Mouse (Mus musculus) testis, adult 2 months (tissue): ENCODE data around the gene Olfr1263. TPM values are rescaled to one million over a fixed set of nuclear protein-coding genes. Genes with fewer than 3 reads are reported as not detected.

ENCODE experiments used
- H3K27ac ChIP-seq: fragments of 200-500 bp; 2 replicates; pipeline ENCODE4 v1.5.1; 2012; ENCODE audit warnings: low read depth, low read length; ENCODE audit not compliant: control insufficient read depth, insufficient read depth
- H3K27me3 ChIP-seq: fragments of 200-500 bp; 2 replicates; pipeline ENCODE4 v1.6.1; 2012; ENCODE audit warnings: mild to moderate bottlenecking, low read length, moderate library complexity; ENCODE audit not compliant: control insufficient read depth, insufficient read depth
- H3K36me3 ChIP-seq: fragments of 200-500 bp; 2 replicates; pipeline ENCODE4 v1.6.1; 2012; ENCODE audit warnings: mild to moderate bottlenecking, low read length; ENCODE audit not compliant: control insufficient read depth, insufficient read depth
- H3K4me1 ChIP-seq: fragments of 200-500 bp; 2 replicates; pipeline ENCODE4 v1.6.1; 2012; ENCODE audit warnings: low read length; ENCODE audit not compliant: control insufficient read depth, insufficient read depth
- H3K4me3 ChIP-seq: fragments of 200-500 bp; 2 replicates; pipeline ENCODE4 v1.5.1; 2012; ENCODE audit warnings: low read depth, mild to moderate bottlenecking, low read length, moderate library complexity, mixed read lengths; ENCODE audit not compliant: control insufficient read depth
- CTCF ChIP-seq: fragments of 200-500 bp; IDR thresholded peaks from 2 replicates; pipeline ENCODE4 v1.5.1; 2012; ENCODE audit warnings: low read depth, mild to moderate bottlenecking, inconsistent platforms, low read length, moderate library complexity; ENCODE audit not compliant: control insufficient read depth, insufficient read depth, insufficient replicate concordance
- POLR2A ChIP-seq: fragments of 200-500 bp; IDR thresholded peaks from 2 replicates; pipeline ENCODE4 v1.6.1; 2012; ENCODE audit warnings: low read depth, mild to moderate bottlenecking, inconsistent platforms, low read length, moderate library complexity; ENCODE audit not compliant: control insufficient read depth
- polyA plus RNA-seq: library from polyadenylated mRNA; depleted of rRNA; stranded (reverse); fragments of >200 nt; gene quantifications from 2 replicates; pipeline ENCODE4 v1.2.3, GENCODE M21; 2012; rRNA removed

Gene Olfr1263
- polyA plus RNA-seq, 1 experiment, result not detected

- H3K4me1 ChIP-seq, result no peaks in the 10 kb centered on the region
- no peak within 1 kb of the TSS for H3K27ac ChIP-seq
- H3K4me3 ChIP-seq, result no peak within 1 kb of the TSS
- no peaks in the 10 kb centered on the region for H3K36me3 ChIP-seq
- H3K27me3 ChIP-seq, result no peaks in the 10 kb centered on the region
- TF ChIP-seq POLR2A (no peak), CTCF (no peak)
These were observed 51.6 kb downstream of the Olfr1263 start, which contains the start of gene Olfr140 for GRCm38 (mm10) chr2:90063494-90063893. Olfr140 (minus strand) TSS chr2:90063594.

Other genes starting within 250 kb of the Olfr1263 start
- gene Olfr1254, start 218.5 kb upstream of the Olfr1263 start, polyA plus RNA-seq, result not detected in 2 replicates
- not detected in 2 replicates for gene Olfr1255, start 200.1 kb upstream of the Olfr1263 start, polyA plus RNA-seq
- not detected in 2 replicates for gene Olfr1256, start 170.6 kb upstream of the Olfr1263 start, polyA plus RNA-seq
- not detected in 2 replicates for gene Olfr48, start 163.9 kb upstream of the Olfr1263 start, polyA plus RNA-seq
- 0.06 and 0.27 TPM in 2 replicates for gene Olfr1257, start 133.7 kb upstream of the Olfr1263 start, polyA plus RNA-seq
- not detected in 2 replicates for gene Olfr1258, start 84.8 kb upstream of the Olfr1263 start, polyA plus RNA-seq
- gene Olfr1259, start 63.5 kb upstream of the Olfr1263 start, polyA plus RNA-seq, result 0.15 TPM in 1 of 2 replicates, not detected in the other
- not detected in 2 replicates for gene Olfr1260, start 37.8 kb upstream of the Olfr1263 start, polyA plus RNA-seq
- not detected in 2 replicates for gene Olfr1261, start 20.9 kb upstream of the Olfr1263 start, polyA plus RNA-seq
- gene Olfr1262, start 12.0 kb upstream of the Olfr1263 start, polyA plus RNA-seq, result not detected in 2 replicates
- not detected in 2 replicates for gene Olfr1264, start 13.4 kb downstream of the Olfr1263 start, polyA plus RNA-seq
- gene Olfr1265, start 23.2 kb downstream of the Olfr1263 start, polyA plus RNA-seq, result not detected in 2 replicates
- not detected in 2 replicates for gene Olfr140, start 51.5 kb downstream of the Olfr1263 start, polyA plus RNA-seq
- not detected in 2 replicates for gene Olfr1269, start 109.3 kb downstream of the Olfr1263 start, polyA plus RNA-seq
- gene Olfr32, start 130.2 kb downstream of the Olfr1263 start, polyA plus RNA-seq, result 0.52 and 0.69 TPM in 2 replicates
- 0.06 and 0.37 TPM in 2 replicates for gene Olfr1270, start 141.0 kb downstream of the Olfr1263 start, polyA plus RNA-seq
- not detected in 2 replicates for gene Olfr1506, start 212.4 kb downstream of the Olfr1263 start, polyA plus RNA-seq
- gene Olfr142, start 245.5 kb downstream of the Olfr1263 start, polyA plus RNA-seq, result 0.04 and 0.12 TPM in 2 replicates